Mouse (Mus musculus) lung, adult 2 months (tissue): ENCODE measurements around the gene Tlx3.

Source experiments
- CTCF ChIP-seq: fragments of 200-500 bp; IDR thresholded peaks from 2 replicates; pipeline ENCODE4 v1.5.1; 2011; ENCODE audit warnings: mild to moderate bottlenecking, low read length, control low read depth; ENCODE audit not compliant: insufficient read depth
- POLR2A ChIP-seq: fragments of 200-500 bp; IDR thresholded peaks from 2 replicates; pipeline ENCODE4 v1.6.1; 2011; ENCODE audit warnings: low read depth, mild to moderate bottlenecking, control low read depth, low read length, borderline replicate concordance; ENCODE audit errors: extremely low read depth

DNA sequence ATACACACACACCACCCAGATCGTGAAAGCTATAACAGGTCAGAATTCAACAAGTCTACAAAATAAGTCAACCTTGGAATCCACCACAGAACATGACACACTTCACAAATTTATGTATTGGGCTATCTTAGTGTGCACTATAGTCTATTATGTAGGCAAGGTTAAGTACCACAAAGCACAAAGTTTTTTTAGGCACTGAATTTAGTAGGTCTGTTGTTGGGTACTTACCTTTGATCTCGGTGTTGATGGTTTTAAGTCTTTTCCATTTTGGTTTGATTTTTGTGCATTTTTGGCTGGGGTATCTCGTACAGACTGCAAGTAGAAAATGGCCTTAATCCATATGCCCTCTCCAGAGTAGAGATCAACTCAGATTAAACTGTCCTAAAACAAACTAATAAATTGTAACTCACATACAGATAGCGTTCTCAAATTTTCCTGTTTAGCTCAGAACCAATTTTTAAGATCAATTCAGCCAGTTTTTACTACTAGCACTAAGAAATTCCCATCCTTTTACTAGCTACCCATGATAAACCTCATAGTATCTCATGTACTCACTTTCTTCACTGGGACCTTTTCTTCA lies 46.9 kb downstream of the Tlx3 start:
- TF ChIP-seq CTCF (no peak), POLR2A (no peak)
